Mouse (Mus musculus) cerebellum, adult 2 months (tissue): ENCODE data around the gene Gm42906.

Experiments
- CTCF ChIP-seq: fragments of 200-500 bp; IDR thresholded peaks from 2 replicates; pipeline ENCODE4 v1.5.1; 2011; ENCODE audit warnings: low read depth, mild to moderate bottlenecking, control low read depth, low read length, moderate library complexity, borderline replicate concordance; ENCODE audit not compliant: insufficient read depth
- POLR2A ChIP-seq: fragments of 200-500 bp; IDR thresholded peaks from 2 replicates; pipeline ENCODE4 v1.6.1; 2011; ENCODE audit warnings: low read length, control low read depth, borderline replicate concordance; ENCODE audit not compliant: insufficient read depth

DNA sequence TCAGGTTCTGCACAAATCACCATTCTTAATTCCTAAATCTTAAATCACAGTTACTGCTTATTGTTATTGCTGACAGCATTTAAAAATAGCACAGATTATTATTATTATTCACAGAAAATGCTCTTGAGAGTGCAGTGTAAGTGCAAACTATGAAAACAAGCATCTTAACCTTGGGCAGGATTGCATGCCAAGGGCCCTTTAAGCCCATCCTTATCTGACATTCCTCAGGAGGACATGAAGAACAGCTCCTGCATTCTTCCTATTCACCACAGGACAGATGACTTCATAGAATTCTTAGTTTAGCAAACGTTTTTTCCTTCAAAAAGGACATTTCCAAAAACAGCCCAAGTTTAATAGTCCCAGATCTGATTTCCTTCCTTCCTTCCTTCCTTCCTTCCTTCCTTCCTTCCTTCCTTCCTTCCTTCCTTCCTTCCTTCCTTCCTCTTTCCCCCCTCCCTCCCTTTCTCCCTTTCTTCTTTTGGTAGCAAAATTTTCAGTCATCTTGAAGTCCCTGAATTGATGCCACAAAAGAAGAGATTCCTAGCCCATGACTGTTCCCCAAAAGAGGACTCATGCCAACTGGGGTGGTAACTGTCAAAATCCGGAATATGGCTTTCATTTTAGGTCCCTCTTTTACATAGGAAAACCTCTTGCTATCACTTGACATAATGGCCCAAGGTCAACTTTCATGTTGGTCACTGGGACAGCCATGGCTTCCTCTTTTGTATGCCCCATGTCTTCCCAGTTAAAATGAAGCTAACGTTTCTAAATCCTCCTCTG lies 334.9 kb downstream of the Gm42906 start:
- TF ChIP-seq CTCF (no peak), POLR2A (no peak)
